Mouse (Mus musculus) naive thymus-derived CD4-positive, alpha-beta T cell, adult 2 months (primary cell): ENCODE measurements at regions not wholly inside any gene's neighbourhood (a gene's known extent, or its start where the extent isn't known, plus 50 kb on each side); places are given as distances from the start of the nearest gene placed in this dataset.
"Not testable (repeated sequence)": the region's sequence is repeated elsewhere in the genome, so short reads cannot be mapped to it uniquely, and the experiment has no call there.

Source experiments
- DNase-seq: peaks from one replicate; pipeline ENCODE4 v3.0.0-alpha.2; 2011; ENCODE audit warnings: low read depth

DNA sequence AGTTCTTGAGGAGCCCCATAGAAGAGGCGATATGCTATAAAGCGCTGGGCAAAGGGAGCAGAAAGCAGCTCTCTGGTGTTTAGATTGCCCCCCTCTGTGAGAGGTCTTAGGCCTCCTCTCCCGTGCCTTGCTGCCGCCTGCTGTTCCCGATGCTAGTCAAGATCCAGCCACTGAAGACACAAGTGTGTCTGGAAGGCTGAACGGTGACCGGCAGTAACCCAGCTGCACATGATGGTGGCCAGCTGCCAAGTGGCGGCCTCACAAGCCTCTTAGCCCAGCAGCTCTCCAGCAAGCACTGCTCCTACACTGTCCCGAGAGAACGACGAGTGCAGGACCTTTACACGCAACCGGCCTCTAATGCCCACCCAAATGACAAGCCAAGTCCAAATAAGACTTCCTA lies 104.1 kb upstream of the Abca1 start:
- DNase-seq, result no peak

DNA sequence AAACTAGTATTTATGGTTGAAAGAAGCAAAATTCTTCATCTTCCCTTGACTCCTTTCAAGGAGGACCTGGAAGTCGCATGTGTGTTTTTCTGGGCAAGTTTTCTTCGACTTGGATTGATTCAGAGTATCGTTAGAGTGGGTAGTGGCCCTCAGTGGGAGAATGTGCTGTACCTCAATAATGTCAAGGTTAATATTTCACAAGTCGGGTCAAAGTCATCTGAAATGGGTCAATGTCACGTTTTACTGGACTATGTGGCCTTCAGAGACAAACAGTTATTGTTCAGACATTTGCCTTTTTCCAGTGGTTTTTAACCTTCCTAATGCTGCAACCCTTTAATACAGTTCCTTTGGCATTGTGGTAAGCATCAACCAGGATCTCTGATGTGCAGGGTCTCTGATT lies 102.8 kb upstream of the Abca1 start:
- no peak for DNase-seq

DNA sequence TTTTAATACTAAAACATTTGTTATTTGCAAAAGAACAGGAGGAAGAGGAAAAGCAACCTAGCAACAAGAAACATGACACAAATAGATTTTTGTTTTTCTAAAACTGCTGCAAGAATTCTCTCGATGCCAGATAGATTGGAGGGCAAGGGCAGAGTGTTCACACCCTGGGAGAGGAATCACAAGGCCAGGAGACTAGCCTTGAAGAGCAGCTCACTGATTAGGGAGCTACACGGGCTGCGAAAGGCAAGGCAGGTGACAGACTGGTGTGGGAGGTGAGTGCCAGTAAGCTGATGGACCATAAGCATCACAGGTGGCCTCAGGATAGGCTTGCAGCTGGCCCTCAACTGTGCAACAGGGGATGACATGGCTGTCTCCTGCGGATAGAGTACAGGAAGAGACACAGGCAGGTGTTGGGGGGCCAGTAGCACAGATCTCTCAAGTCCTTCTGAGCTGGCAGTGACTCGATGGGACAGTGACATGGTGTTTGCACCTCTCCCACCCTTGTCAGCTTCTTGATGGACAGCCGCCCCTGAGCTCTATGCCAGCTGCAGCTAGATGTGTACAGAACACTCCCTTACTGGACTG lies 102.0 kb upstream of the Abca1 start:
- DNase-seq, result no peak

DNA sequence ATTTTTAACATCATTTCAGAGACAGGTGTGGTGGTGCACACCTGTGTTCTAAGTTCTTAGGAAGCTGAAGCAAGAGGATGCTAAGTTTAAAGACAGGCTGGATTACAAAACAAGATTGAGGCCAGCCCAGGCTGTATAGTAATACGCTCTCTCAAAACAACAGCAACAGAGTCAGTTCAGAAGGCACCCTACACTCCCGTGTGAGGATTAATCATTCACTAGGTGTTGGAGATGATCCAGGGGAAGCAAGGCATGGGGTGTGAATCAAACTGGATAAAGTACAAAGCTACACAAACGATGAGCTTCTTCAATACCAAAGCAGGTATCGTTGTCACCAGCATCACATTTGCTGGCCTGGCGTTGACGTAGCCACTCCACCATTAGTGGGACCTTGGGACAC lies 99.3 kb upstream of the Abca1 start:
- DNase-seq, result no peak

DNA sequence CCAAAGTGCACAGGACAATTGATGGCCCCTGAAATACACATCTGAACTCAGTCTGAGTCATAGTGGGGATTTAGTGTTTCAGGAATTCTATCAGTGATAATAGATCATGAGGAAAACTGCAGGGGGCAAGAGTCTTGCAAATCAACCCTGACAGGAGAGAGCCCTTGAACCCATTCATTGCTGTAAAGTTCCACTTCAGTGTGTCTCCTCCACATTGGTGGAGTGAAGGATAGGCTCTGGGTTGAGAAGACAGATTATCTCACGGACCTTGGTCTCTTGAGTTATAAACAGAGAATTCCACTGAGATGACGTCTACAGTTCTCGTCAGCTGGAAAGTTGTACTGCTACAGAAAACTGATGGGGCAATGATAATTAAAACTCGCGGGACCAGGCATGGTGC lies 97.3 kb upstream of the Abca1 start:
- no peak for DNase-seq

DNA sequence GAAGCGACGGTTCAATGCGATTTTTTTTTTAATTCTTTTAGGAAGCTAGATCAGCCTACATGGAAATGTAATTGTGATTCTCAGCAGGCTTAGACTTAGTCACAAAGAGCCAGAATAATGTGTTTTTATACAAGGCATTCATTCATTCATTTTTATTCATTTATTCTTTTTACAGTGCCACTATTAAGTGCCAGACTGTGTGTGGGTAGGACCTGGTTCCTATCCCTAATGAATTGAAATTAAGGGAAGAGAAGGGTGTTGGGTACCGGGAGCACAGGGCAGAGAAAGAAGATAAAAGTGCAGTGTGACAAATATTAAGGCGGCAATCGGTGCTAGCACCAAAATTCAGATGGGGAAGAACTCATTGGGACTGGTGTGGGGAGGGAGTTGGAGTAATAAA lies 94.8 kb upstream of the Abca1 start:
- no peak for DNase-seq

DNA sequence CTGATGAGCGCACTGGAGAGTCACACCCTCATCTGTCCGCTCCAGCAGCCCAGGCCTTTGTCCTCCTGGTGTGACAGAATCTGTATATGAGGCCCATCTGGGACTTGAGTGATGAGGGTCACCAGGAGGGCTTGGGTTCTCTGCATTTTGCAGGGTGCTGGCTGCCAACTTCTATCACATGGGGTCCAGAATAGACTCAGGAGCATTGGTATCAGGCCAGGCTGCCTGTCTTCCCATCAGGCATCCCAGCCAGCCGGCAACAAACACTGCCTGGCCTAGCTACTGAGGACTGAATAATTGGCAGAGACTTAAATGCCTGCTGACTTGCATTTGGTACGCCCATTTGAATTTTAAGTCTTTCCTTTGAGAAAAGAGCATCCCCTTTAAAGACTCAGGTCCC lies 94.0 kb upstream of the Abca1 start:
- DNase-seq, result no peak

DNA sequence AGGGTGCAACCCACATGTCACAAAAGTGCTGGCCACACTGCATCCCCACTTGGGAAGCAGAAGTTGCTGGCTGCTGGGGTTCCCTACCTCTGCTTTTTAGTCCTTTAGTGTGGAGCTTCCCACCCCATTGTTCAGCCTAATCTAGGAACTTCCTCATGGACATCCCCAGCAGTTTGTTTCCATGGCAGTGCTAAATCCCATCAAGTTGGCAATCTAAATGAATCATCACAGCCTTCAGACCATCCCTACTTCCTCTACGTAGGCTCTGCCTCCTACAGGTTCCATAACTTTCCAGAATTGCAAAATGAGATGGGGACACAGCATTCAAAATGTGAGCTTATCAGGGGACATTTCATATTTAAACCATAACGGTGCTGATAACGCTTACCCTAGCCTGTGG lies 90.6 kb upstream of the Abca1 start:
- DNase-seq, result no peak

DNA sequence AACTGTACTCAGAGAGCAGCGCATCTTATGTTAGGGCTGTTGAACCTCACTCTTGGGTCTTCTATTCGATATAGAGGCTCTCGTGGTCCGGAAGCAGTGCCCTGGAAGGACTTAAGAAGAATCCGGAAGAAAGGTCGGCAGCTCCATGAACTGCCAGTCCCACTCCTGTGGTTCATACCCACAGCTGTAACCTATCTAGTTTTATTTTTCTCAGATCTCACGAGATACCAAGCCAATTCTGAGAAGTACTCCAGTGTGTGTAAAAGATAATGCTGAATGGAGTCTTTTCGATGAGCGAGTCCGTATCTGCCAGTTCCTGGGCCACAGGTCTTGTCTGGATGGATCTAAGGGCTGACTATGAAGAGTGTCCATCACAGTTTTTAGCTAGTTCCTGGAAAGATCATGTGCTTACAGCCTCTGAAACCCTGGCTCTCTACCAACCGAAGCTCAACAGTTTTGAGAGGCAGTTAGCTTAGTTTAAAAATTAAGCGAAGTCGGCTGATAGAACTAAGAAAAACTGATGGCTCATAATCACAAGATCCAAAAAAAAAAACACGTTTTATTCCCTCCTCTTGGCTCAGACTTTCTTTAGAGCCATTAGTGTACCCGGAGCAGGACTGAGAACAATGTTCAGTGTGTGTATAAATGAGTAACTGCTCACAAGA lies 86.5 kb upstream of the Abca1 start:
- DNase-seq, result no peak

DNA sequence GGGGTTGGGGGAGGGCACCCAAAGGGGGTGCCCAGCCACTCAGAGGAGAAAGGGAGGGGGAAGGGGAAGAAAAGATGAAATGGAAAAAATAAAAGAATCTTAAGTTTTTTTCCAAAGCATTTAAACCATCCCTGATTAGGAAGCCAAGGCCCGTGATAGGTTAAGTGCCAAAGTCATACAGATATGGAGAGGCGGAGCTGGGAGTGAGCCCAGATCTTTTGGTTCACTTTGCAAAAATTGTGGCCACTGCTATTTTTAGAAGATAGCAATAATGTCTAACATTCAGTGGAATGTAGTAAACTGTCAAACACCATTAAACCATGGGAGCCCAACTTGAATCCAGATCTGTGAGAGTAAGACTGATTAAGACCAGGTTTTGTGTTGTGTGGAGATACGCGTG lies 85.9 kb upstream of the Abca1 start:
- no peak for DNase-seq

DNA sequence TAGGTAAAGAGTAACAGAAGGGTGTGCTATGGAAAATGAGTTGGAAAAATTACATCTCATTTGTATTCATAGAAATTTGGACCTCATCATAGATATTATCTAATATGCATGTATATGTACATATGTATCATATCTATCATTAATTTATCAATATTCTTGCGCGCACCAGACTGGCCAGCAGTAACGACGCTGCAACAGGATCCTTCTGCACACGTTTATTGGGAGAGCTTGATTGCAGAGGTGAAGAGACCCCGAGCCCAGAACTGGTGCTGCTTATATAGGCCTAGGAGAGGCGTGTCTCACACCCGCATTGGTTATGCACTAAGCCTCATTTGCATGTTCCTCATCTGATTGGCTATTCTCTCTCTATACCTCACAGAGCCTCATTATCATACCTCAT lies 83.8 kb upstream of the Abca1 start:
- DNase-seq, result not testable (repeated sequence)

DNA sequence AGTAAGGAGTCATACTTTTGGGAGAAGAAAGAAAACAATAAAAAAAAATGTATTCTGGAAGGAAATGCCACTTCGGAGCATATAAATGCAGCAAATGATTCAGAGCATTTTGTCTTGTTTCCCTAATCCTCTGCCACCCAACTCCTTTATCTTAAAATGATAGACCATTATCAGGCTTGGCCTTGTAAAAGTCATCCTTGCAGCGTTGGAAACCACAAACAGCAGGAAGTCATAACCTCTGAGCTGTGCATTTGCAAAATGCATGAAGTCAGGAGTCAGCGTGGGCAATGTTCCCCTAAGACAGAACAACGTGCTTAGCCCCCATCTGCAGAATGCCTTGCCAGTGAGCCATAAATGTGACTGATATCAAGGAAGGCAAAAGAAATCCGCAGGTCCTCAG lies 80.2 kb upstream of the Abca1 start:
- no peak for DNase-seq

DNA sequence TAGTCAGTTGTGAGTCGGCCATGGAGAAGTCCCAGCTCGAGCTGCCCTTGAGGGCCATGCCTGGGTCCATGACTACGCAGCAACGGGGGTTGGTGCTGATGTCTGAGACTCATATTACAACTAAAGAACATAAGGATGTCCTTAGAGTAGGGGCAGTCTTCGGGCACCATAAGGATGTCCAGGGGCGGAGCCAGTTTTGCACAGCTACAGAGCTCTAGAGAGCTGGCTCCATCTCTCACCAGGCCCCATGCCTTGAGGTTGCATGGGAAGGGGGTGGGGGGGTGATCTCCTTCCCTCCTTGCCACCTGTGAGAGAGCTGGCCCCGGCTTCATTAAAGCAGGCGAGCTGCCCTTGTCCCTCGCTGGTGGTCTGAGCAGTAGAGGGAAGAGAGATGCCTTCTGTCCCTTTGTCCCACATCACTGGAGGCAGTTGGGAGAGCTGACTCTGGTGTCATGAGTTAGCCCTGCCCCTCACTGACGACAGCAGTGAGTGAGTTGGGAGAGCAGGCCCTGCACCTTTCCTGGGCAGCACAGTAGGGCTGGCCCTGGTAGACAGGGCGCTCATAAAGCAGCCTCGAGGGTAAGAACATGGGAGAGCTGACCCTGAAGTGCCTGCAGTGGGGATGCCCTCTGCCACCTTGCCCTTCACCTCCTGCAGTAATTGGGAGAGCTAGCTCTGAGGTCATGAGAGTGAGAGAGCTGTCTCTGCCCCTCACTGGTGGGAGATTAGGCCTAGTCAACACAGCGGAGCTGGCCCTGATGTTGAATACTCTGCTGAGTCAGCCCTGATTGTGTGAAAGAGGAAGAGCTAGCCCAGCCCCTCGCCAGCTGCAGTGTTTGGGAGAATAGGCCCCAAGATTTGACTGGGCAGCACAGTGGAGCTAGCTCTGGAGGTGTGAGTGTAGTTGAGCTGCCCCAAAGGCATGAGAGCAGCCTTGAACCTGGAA lies 78.9 kb upstream of the Abca1 start:
- no peak for DNase-seq

DNA sequence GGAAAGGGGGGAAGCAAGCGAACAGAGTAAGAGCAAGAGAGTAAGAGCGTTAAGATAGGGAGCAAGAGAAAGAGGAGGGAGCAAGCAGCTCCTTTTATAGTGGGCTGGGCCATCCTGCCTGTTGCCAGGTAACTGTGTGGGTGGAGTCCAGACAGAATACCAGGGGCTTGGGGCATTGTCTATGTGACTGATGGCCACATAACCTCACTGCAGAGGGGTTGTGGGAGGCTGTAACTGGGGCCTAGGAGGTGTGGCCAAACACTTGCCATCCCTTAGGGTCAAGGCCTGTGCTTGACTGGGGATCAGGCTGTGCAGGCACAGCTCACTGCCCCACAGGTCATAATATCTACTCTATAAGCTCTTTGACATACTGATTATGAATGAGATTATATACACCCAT lies 76.2 kb upstream of the Abca1 start:
- no peak for DNase-seq

DNA sequence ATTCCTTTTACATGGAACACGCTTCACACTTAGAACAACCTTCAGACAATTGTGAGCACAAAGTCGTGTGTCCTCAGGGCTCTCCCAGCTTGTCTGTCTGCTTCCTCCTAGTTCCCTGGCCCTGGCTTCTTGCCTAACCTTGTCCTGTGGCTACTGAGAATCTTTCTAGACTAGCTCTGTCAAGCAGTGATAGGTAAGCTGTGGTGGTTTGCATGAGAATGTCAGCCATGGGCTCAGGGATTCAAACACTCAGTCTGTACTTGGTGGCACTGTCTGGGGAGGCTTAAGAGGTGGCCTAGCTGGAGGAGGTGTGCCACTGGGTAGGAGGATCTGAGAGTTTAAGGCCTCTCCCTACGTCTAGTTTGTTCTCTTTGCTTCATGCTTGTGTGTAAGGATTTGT lies 72.7 kb upstream of the Abca1 start:
- DNase-seq, result no peak

DNA sequence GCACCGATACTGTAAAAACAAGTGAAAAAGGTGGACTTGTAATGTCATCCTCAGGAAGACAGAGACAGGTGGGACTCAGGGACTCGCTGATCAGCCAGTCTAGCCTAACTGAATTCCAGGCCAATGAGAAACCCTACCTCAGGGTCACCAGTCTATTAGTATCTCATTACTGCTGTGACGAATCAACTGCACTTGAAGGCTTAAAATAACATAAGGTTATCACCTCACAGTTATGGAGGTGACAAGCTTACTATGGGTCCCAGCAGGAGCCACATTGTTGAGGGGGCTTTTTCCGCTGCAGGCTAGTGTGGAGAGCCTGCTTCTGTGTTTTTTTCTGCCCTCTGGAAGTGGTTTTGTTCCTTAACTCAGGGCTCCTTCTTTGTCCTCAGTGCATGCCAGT lies 72.2 kb upstream of the Abca1 start:
- no peak for DNase-seq

DNA sequence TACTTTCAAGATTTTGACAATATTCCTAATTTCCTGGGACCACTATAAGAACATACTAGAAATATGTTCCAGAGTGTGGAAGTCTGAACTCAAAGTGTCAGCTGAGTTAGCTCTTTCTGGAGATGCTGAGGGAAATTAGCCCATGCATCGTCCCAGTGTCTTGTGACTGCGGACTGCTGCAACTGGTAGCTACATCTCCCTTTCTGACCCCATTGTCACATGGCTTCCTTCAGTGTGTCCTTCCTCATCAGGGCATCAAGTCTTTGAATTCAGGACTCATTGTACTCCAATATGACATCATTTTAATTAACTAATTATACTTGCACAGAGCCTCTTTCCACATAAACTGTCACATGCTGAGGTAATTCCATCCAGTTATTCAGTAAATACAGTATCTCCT lies 71.4 kb upstream of the Abca1 start:
- no peak for DNase-seq

DNA sequence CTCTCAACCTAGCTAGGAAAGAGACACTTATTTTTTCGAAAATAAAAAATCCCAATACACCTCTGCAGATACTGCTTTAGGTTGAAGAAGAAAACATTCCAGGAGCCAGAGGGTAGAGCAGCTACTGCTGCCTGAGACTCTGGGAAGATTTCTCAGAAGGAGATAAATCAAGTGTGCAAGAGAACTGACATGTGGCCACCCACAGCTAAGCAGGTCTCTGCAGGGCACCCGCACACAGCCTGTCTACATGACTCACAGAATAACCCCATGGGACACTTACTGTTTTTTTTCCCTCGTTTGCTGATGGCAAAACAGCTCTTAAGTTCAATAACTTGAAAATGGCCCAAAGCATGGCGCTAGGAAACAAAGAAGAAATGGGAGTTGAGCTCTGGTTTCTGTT lies 68.7 kb upstream of the Abca1 start:
- no peak for DNase-seq

DNA sequence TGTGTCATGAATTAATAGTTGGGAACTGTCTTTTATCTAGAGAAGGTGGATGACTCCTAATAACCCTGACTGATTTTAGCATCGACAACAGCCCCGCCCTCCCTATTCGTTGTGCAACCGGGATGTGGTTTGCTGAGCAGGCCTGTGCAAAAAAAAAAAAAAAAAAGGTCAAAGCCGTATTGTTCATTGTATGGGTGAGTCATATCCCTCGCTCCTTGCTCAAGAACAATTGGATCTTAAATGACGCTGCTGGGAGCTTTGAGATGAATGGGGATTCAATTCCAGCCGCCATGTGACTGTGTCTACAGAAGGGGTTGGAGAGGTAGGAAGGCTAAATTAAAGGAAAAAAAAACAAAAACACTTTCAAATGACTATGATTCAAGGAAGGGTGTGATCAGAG lies 68.1 kb upstream of the Abca1 start:
- peak; percentile 57 for DNase-seq

DNA sequence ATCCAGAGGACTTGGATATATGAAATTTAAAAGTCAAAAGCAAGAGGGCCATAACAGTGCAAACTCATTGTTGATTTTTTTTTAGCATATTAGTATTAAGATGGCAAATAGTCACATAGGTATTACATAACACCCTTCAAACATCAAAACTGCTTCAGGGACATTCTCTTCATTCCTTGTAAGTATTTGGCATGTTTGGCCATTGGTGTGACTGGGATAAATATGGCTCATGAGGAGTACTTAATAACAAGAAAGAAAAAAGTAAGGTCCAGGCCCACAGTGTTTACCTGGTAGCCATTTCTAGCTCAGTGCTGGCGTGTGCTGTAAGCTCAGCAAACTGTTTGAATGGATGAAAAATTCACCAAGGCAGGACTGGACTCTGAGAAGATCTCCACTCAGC lies 67.4 kb upstream of the Abca1 start:
- no peak for DNase-seq

DNA sequence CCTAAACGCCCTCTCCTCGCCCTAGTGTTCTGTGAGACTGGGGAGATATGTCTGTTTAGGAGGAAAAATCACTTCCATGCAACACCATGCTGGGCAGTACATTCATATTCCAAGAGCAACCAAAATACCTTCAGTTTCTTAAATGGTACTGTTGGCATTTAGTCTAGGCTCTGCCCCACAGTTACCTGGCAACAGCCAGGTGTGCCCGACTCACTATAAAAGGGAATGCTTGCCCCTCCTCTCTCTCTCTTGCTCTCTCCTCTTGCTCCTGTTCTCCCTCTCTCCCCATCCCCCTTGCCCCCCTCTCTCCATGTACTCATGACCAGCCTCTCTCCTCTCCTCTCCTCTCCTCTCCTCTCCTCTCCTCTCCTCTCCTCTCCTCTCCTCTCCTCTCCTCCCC lies 66.7 kb upstream of the Abca1 start:
- DNase-seq, result no peak

DNA sequence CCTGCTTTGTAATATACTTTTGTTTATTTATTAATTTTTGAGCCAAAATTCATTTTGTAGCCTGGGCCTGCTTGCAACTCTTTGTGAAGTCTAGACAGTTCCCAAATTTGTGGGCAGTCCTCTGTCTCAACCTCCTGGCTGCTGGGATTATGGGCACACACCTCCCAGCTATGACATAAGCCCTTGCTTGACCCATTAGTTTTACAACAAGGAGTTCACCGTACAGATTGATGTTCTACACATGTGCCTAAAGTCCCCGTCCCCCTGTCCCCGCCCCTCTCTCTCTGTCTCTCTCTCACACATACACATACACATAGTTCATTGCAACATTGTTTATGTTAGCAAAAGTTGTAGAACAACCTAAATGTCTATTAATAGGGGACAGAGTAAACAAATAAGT lies 63.7 kb upstream of the Abca1 start:
- no peak for DNase-seq

DNA sequence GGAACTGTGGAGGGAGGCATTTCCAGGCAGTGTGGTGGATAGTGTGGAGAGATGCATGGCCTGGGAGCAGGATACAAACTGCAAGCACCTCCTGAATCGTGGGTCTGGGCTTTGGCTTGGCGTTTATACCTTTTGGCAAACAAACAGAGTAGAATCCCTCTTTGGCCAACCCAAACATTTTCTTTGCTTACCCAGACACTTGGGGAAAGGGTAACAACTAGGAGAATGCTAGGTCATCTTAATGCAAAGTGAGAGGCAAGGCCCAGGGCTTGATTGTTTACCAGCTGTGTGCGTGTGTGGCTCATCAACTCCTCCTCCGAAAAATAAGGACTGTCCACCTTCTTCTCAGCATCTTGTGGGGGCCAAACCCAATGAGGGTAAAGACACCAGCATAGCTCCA lies 61.1 kb upstream of the Abca1 start:
- DNase-seq, result no peak
